Mouse (Mus musculus) right cerebral cortex, postnatal 14 days (tissue): ENCODE results near the gene Ift172.

Source experiments
- DNase-seq: peaks from one replicate; pipeline ENCODE4 v3.0.0; 2022

Ift172 gene

GRCm38 (mm10) chr5:31204421-31204820 is 86.5 kb downstream of the Ift172 start:
- DNase-seq, result no peak

DNA sequence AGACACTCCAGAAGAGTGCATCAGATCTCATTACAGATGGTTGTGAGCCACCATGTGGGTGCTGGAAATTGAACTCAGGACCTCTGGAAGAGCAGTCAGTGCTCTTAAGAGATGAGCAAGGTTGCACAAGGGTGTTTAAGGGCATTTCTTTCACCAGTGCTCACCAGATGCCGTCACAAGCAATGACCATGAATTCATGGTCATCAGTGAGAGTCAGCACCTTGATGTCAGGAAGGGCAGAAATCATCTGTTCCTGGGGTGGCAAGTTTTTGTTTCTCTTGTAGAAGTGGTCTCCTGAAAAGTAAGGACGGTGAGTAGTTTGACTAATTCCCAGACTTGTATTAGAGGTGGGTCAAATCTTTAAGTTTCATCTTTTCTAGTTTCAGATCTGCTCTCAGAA is 87.0 kb downstream of the Ift172 start:
- DNase-seq, result no peak
